Mouse (Mus musculus): Measurements from ENCODE around the gene Snta1.

Snta1 gene

GRCm38 (mm10) chr2:154407643-154408445, at the start of gene Snta1:
Snta1 (minus strand) TSS chr2:154408099.
- peak; percentile 78 for DNase-seq

GRCm38 (mm10) chr2:154456621-154457020, 48.7 kb upstream of the Snta1 start:
- DNase-seq = no peak

- no peak for DNase-seq
Measured at GRCm38 (mm10) chr2:154455776-154456175, 47.9 kb upstream of the Snta1 start.

- DNase-seq = no peak
Measured at GRCm38 (mm10) chr2:154454605-154455004, 46.7 kb upstream of the Snta1 start.

GRCm38 (mm10) chr2:154454099-154454498, 46.2 kb upstream of the Snta1 start:
- no peak for DNase-seq

GRCm38 (mm10) chr2:154452951-154453350, 45.1 kb upstream of the Snta1 start:
- no peak for DNase-seq

GRCm38 (mm10) chr2:154448633-154449032, 40.7 kb upstream of the Snta1 start:
- no peak for DNase-seq

GRCm38 (mm10) chr2:154447821-154448220, 39.9 kb upstream of the Snta1 start:
- no peak for DNase-seq

- no peak for DNase-seq
Measured at GRCm38 (mm10) chr2:154440453-154440852, 32.6 kb upstream of the Snta1 start.

GRCm38 (mm10) chr2:154437191-154437527, 29.3 kb upstream of the Snta1 start:
- peak; percentile 60 for DNase-seq

GRCm38 (mm10) chr2:154436458-154437190, 28.7 kb upstream of the Snta1 start, which contains the start of gene Cbfa2t2:
Cbfa2t2 (plus strand) TSS chr2:154436481.
- DNase-seq = peak; percentile 67

- peak; percentile 97 for DNase-seq
Measured at GRCm38 (mm10) chr2:154436076-154436457, 28.2 kb upstream of the Snta1 start.

- peak; percentile 52 for DNase-seq
Measured at GRCm38 (mm10) chr2:154434690-154435089, 26.8 kb upstream of the Snta1 start.

- peak; percentile 84 for DNase-seq
Measured at GRCm38 (mm10) chr2:154433391-154433790, 25.5 kb upstream of the Snta1 start.

- no peak for DNase-seq
Measured at GRCm38 (mm10) chr2:154432696-154433095, 24.8 kb upstream of the Snta1 start.

GRCm38 (mm10) chr2:154430566-154430965, 22.7 kb upstream of the Snta1 start:
- DNase-seq = no peak

GRCm38 (mm10) chr2:154427853-154428360, 20.0 kb upstream of the Snta1 start:
- DNase-seq = no peak

GRCm38 (mm10) chr2:154426905-154427852, 19.3 kb upstream of the Snta1 start:
- no peak for DNase-seq

- no peak for DNase-seq
Measured at GRCm38 (mm10) chr2:154426188-154426904, 18.4 kb upstream of the Snta1 start.

GRCm38 (mm10) chr2:154425522-154425921, 17.6 kb upstream of the Snta1 start:
- DNase-seq = no peak

GRCm38 (mm10) chr2:154423548-154423947, 15.6 kb upstream of the Snta1 start:
- DNase-seq = no peak

- no peak for DNase-seq
Measured at GRCm38 (mm10) chr2:154422181-154422580, 14.3 kb upstream of the Snta1 start.

Measured in cerebellum, adult 9-10 months (tissue).